Mouse (Mus musculus) G1E-ER4 (cell line): ENCODE data around the gene Rorc. TPM values are rescaled to one million over a fixed set of nuclear protein-coding genes. Genes with fewer than 3 reads are reported as not detected.

Source experiments
- GATA1 ChIP-seq: IDR thresholded peaks from one replicate; pipeline ENCODE4 v1.8.0; 2012; ENCODE audit warnings: low read length, inconsistent platforms
- polyA plus RNA-seq: library from polyadenylated mRNA; stranded (reverse); fragments of >175 nt; gene quantifications from 2 replicates; pipeline ENCODE4 v1.2.3, GENCODE M21; 2012

Gene Rorc
- polyA plus RNA-seq, 1 experiment, result not detected

DNA sequence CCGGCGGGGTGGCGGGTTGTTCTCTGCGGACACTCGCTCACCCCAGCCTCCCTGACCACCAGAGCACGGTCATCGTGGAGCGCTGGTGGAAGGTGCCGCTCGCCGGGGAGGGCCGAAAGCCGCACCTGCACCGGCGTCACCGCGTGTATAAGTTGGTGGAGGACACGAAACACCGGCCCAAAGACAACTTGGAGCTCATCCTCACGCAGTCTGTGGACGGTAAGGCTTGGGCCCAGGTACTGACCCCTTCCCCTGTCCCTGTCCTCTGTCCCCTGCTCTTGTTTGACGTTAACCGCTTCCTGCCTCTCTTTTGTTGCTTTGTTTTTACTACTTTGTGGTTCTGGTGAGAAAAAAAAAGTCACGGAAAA, 71.0 kb downstream of the Rorc start, which contains the start of gene Oaz3:
TSS of gene Oaz3 (minus strand) at position 319 of the 368 bp plus-strand sequence.
- TF ChIP-seq GATA1, result no peak

Other genes starting within 250 kb of the Rorc start
- not detected in 2 replicates for gene Gm10696, start 194.6 kb upstream of the Rorc start, polyA plus RNA-seq
- gene Gm5286, start 176.1 kb upstream of the Rorc start, polyA plus RNA-seq, result not detected in 2 replicates
- not detected in 2 replicates for gene Gm4778, start 108.8 kb upstream of the Rorc start, polyA plus RNA-seq
- gene Them4, start 62.7 kb upstream of the Rorc start, polyA plus RNA-seq, result 0.22 and 0.45 TPM in 2 replicates
- gene Them5, start 30.7 kb upstream of the Rorc start, polyA plus RNA-seq, result not detected in 2 replicates
- not detected in 2 replicates for gene C2cd4d, start 10.4 kb upstream of the Rorc start, polyA plus RNA-seq
- gene Lingo4, start 25.7 kb downstream of the Rorc start, polyA plus RNA-seq, result not detected in 2 replicates
- gene Tdrkh, start 40.5 kb downstream of the Rorc start, polyA plus RNA-seq, result not detected in 2 replicates
- gene Mrpl9, start 70.5 kb downstream of the Rorc start, polyA plus RNA-seq, result 95.8 and 141 TPM in 2 replicates
- not detected in 2 replicates for gene Oaz3, start 71.1 kb downstream of the Rorc start, polyA plus RNA-seq
- not detected in 2 replicates for gene Celf3, start 105.5 kb downstream of the Rorc start, polyA plus RNA-seq
- gene Riiad1, start 107.5 kb downstream of the Rorc start, polyA plus RNA-seq, result not detected in 2 replicates
- gene Snx27, start 209.9 kb downstream of the Rorc start, polyA plus RNA-seq, result 12.5 and 17.5 TPM in 2 replicates